Mouse (Mus musculus) bone marrow, adult 2 months (tissue): ENCODE results near the gene 4930523C07Rik. TPM values are rescaled to one million over a fixed set of nuclear protein-coding genes. Genes with fewer than 3 reads are reported as not detected.
A peak's percentile ranks its signal among the peaks of the same experiment; 100 is the strongest.

ENCODE experiments used
- H3K27ac ChIP-seq: fragments of 200-500 bp; 2 replicates; pipeline ENCODE4 v1.5.1; 2012; ENCODE audit warnings: low read depth, mild to moderate bottlenecking, control low read depth, inconsistent platforms, low read length; ENCODE audit not compliant: control insufficient read depth, poor library complexity, insufficient read depth
- H3K4me1 ChIP-seq: fragments of 200-500 bp; 2 replicates; pipeline ENCODE4 v1.6.1; 2011; ENCODE audit warnings: low read length; ENCODE audit not compliant: control insufficient read depth, insufficient read depth
- H3K4me3 ChIP-seq: fragments of 200-500 bp; replicated peaks from 2 replicates; pipeline ENCODE3; 2011; ENCODE audit warnings: mild to moderate bottlenecking, low read depth, low read length, control low read depth; ENCODE audit not compliant: control insufficient read depth
- CTCF ChIP-seq: fragments of 200-500 bp; IDR thresholded peaks from 2 replicates; pipeline ENCODE4 v1.5.1; 2011; ENCODE audit warnings: low read length, control low read depth; ENCODE audit not compliant: control insufficient read depth, insufficient read depth
- POLR2A ChIP-seq: fragments of 200-500 bp; IDR thresholded peaks from 2 replicates; pipeline ENCODE4 v1.6.1; 2011; ENCODE audit warnings: low read depth, mild to moderate bottlenecking, control low read depth, low read length, borderline replicate concordance; ENCODE audit not compliant: control insufficient read depth
- WGBS: fragments of 180-500 bp; shearing (Covaris S2); methylation state at CpG from one replicate; pipeline ENCODE4 v1.1.7; 2018; 5-methylcytosine and 5-hydroxymethylcytosine counted together
- polyA plus RNA-seq: library from polyadenylated mRNA; stranded (reverse); fragments of >200 nt; gene quantifications from 2 replicates; pipeline ENCODE4 v1.2.4, GENCODE M21; 2011; ENCODE audit warnings: low replicate concordance; ENCODE audit not compliant: missing spikeins, insufficient read depth, insufficient read length

The 4930523C07Rik gene
- polyA plus RNA-seq, 1 experiment, result 95.2 TPM

DNA sequence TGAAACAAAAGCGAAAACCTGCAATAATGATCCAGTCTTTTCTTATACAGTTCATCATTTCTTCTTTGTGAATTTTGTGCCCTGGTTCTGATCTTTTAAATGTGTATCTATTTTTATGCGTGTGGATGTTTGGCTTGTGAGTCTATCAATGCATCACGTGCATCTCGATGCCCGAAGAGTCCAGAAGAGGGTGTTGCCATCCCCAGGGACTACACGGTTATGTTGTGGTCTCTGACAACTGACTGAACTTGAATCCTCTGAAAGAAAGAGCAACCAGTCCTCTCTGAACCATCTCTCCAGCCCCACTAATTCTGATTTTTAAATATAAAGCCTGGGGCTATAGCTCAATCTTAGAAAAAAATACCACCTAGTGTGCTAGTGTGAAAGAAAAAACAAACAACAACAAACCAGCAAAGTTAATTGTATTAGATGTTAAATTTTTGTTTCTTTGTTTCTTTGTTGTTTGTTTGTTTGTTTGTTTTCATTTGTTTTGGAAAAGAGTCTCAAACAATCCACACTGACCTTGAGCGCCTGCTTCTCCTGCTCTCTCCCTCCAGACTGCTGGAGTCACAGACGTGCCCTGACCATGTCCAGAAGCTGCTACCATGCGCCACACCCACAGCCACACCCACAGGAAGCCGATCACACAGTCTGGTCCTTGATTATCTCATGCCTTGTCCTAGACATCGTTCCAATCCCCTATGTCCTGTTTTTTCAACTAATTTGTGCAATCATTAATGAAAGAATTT, 18.9 kb upstream of the 4930523C07Rik start:
- Histone ChIP-seq H3K4me1 (peaks cover 6% of the 10 kb centered on the region; the same call in 1 of the 2 replicates), H3K27ac (peak overlapping the region; percentile 85; the same call in 1 of the 2 replicates), H3K4me3 (peak overlapping the region; percentile 32)
- TF ChIP-seq POLR2A (peak; percentile 46; the same call in 1 of the 2 replicates), CTCF (0 out of 2 replicates have a peak, but pooled peaks have one; percentile 3)
- 32% methylated on average over 11 of the region's 11 CpGs for WGBS

GRCm38 (mm10) chr1:160025895-160026255, 18.3 kb upstream of the 4930523C07Rik start:
- WGBS, result 78% methylated on average over 5 of the region's 5 CpGs
- H3K4me3 ChIP-seq, result no peak overlapping the region
- no peak overlapping the region for H3K27ac ChIP-seq
- peaks cover 6% of the 10 kb centered on the region; the same call in 1 of the 2 replicates for H3K4me1 ChIP-seq
- no peak for TF ChIP-seq POLR2A

DNA sequence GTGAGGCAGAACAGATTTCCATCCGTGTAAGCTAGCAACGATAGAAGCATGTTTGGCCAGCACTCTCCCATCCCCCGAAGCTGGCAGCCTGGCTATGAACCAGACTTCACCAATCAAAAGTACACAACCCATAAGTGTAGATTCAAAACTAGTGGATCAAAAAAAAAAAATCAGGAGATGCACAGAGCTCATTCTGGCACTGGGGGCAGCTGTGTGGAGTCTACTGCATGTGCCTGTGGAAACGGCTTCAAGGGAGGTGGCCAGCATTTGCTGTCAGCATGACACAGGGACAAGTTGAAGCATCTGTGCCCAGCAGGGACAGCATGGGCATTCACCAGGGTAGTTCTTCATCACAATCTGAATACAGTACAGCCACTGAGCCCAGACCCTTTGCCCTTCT, 16.2 kb upstream of the 4930523C07Rik start:
- H3K27ac ChIP-seq, result no peak overlapping the region
- 66% methylated on average over 4 of the region's 4 CpGs for WGBS
- no peak overlapping the region for H3K4me3 ChIP-seq
- peaks cover 6% of the 10 kb centered on the region; the same call in 1 of the 2 replicates for H3K4me1 ChIP-seq
- TF ChIP-seq CTCF (no peak), POLR2A (no peak)

DNA sequence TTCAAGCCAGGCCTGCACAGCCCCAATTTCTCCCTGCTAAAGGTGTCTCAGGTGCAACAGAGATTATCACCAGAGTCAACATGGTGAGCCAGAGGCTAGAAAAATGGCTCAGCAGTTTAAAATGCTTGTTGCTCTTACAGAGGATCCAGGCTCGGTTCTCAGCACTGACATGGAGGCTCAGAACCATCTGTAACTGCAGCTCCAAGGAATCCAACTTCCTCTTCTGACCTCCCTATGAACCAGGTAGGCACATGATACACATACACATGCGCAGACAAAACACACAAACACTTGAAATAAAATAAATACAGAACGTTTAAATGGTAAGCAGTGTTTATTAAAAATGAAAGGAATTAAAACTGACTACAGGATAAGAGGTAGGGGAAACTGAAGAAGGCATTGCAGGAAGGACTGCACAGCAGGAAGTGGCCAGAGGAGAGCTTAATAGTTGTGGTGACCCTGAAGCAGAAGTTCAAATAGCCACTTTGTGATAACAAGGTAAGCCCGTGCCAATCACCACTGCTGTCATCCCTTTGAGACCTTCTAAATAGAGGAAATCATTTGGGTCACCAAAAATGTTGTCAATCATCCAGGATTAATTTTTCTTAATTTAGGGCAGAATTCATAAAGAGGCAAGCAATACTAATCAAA, 10.1 kb upstream of the 4930523C07Rik start:
- 47% methylated on average over 4 of the region's 4 CpGs for WGBS
- Histone ChIP-seq H3K4me3 (no peak overlapping the region), H3K27ac (peak overlapping the region; percentile 24; the same call in 1 of the 2 replicates), H3K4me1 (no peaks in the 10 kb centered on the region; the same call in 1 of the 2 replicates)
- TF ChIP-seq CTCF (no peak), POLR2A (no peak)

- no peak for TF ChIP-seq POLR2A
- TF ChIP-seq CTCF, result no peak
- no peaks in the 10 kb centered on the region; the same call in 1 of the 2 replicates for H3K4me1 ChIP-seq
- H3K4me3 ChIP-seq, result no peak overlapping the region
- no peak overlapping the region for H3K27ac ChIP-seq
- WGBS, result 65% methylated on average over 3 of the region's 3 CpGs
These were observed 8.6 kb upstream of the 4930523C07Rik start for GRCm38 (mm10) chr1:160035561-160035960.

DNA sequence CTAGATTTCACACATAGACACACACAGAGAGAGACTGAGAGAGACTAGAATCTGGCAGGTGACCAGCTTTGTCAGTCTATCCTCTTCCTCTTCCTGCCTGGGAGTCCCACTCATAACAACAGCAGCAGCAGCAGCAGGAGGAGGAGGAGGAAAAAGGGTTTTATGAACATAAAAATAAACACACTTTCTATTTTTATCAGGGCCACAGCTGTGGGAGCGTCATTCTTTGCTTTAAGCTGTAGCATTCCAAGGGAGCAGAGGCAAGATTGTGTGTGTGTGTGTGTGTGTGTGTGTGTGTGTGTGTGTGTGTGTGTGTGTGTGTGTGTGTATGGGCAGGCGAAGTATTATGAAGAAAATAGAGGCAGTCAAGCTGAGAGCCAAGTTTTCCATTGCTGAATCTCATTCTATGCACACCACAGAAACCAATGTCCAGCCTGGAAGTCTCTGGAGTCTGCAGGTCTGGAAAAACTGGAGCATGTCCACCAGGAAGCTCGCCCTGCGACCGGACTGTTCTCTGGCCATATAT, 7.1 kb upstream of the 4930523C07Rik start:
- no peak overlapping the region for H3K27ac ChIP-seq
- WGBS, result 52% methylated on average over 5 of the region's 5 CpGs
- no peak overlapping the region for H3K4me3 ChIP-seq
- TF ChIP-seq POLR2A, result no peak
- TF ChIP-seq CTCF, result no peak
- H3K4me1 ChIP-seq, result no peaks in the 10 kb centered on the region; the same call in 1 of the 2 replicates

- TF ChIP-seq POLR2A (no peak), CTCF (no peak)
- 53% methylated on average over 7 of the region's 7 CpGs for WGBS
- H3K4me3 ChIP-seq, result no peak overlapping the region
- H3K4me1 ChIP-seq, result no peaks in the 10 kb centered on the region; the same call in none of the 2 replicates
- peak overlapping the region; percentile 62; the same call in 1 of the 2 replicates for H3K27ac ChIP-seq
These were observed 4.1 kb upstream of the 4930523C07Rik start for GRCm38 (mm10) chr1:160039951-160040645.
